Mouse (Mus musculus) testis, adult 2 months (tissue): ENCODE measurements around the gene Pml.

Experiments used
- CTCF ChIP-seq: fragments of 200-500 bp; IDR thresholded peaks from 2 replicates; pipeline ENCODE4 v1.5.1; 2012; ENCODE audit warnings: low read depth, mild to moderate bottlenecking, inconsistent platforms, low read length, moderate library complexity; ENCODE audit not compliant: control insufficient read depth, insufficient read depth, insufficient replicate concordance
- POLR2A ChIP-seq: fragments of 200-500 bp; IDR thresholded peaks from 2 replicates; pipeline ENCODE4 v1.6.1; 2012; ENCODE audit warnings: low read depth, mild to moderate bottlenecking, inconsistent platforms, low read length, moderate library complexity; ENCODE audit not compliant: control insufficient read depth

GRCm38 (mm10) chr9:58201091-58201842 is 48.3 kb downstream of the Pml start:
- TF ChIP-seq CTCF (no peak), POLR2A (no peak)
